Mouse (Mus musculus) liver, embryonic 11.5 days (tissue): ENCODE measurements around the gene Adgrg5. TPM values are rescaled to one million over a fixed set of nuclear protein-coding genes. Genes with fewer than 3 reads are reported as not detected.
A peak's percentile ranks its signal among the peaks of the same experiment; 100 is the strongest.

ENCODE experiments used
- ATAC-seq: fragments of 200-750 bp; cut with Nextera tagmentation; replicated peaks from 2 replicates; pipeline ENCODE4 v1.8.0; 2017; ENCODE audit warnings: moderate number of reproducible peaks, mild to moderate bottlenecking, moderate TSS enrichment, moderate library complexity; ENCODE audit not compliant: low FRiP score
- DNase-seq: peaks from one replicate; pipeline ENCODE4 v3.0.0-alpha.2; 2017; ENCODE audit warnings: low spot score
- H3K27ac ChIP-seq: fragments of 300-500 bp; sonication (generic); 2 replicates; pipeline ENCODE4 v1.5.1; 2014; ENCODE audit warnings: mild to moderate bottlenecking, low read depth, low read length, control low read depth
- H3K27me3 ChIP-seq: fragments of 300-500 bp; sonication (generic); replicated peaks from 2 replicates; pipeline ENCODE4 v1.6.1; 2014; ENCODE audit warnings: low read length, mixed read lengths; ENCODE audit not compliant: control insufficient read depth, insufficient read depth
- H3K36me3 ChIP-seq: fragments of 300-500 bp; sonication (generic); 2 replicates; pipeline ENCODE4 v1.6.1; 2014; ENCODE audit warnings: mild to moderate bottlenecking, low read length, moderate library complexity, mixed read lengths; ENCODE audit not compliant: control insufficient read depth, insufficient read depth
- H3K4me1 ChIP-seq: fragments of 300-500 bp; sonication (generic); replicated peaks from 2 replicates; pipeline ENCODE4 v1.6.1; 2014; ENCODE audit warnings: low read length, mixed read lengths; ENCODE audit not compliant: control insufficient read depth, insufficient read depth
- H3K4me2 ChIP-seq: fragments of 300-500 bp; sonication (generic); 2 replicates; pipeline ENCODE4 v1.6.1; 2014; ENCODE audit warnings: mild to moderate bottlenecking, control low read depth, moderate library complexity
- H3K4me3 ChIP-seq: fragments of 300-500 bp; sonication (generic); 2 replicates; pipeline ENCODE4 v1.5.1; 2014; ENCODE audit warnings: low read depth, low read length, control low read depth
- H3K9ac ChIP-seq: fragments of 300-500 bp; sonication (generic); 2 replicates; pipeline ENCODE4 v1.6.1; 2014; ENCODE audit warnings: low read depth, low read length, control low read depth
- H3K9me3 ChIP-seq: fragments of 300-500 bp; sonication (generic); 2 replicates; pipeline ENCODE4 v1.6.1; 2016; ENCODE audit warnings: low read length, inconsistent platforms, mixed read lengths; ENCODE audit not compliant: control insufficient read depth
- WGBS: fragments of 180-500 bp; shearing (Covaris S2); extraction: QIAGEN DNeasy Blood & Tissue Kit; methylation state at CpG from one replicate; pipeline ENCODE4 v1.1.7; 2014; 5-methylcytosine and 5-hydroxymethylcytosine counted together
- polyA plus RNA-seq: library from polyadenylated mRNA; unstranded; fragments of >200 nt; fragmentation: Nextera tagmentation; extraction: Ambion mirVana; gene quantifications from 2 replicates; pipeline ENCODE4 v1.2.1, GENCODE M21; 2014

Gene Adgrg5
- polyA plus RNA-seq, 1 experiment from 2014 or later, result 1.9 TPM

- 22% methylated on average over 4 of the region's 4 CpGs for WGBS
- Histone ChIP-seq H3K9ac (no peak overlapping the region), H3K27ac (no peak overlapping the region), H3K36me3 (no peaks in the 10 kb centered on the region), H3K4me3 (no peak overlapping the region), H3K4me2 (no peak overlapping the region), H3K9me3 (no peaks in the 10 kb centered on the region), H3K27me3 (no peaks in the 10 kb centered on the region), H3K4me1 (peaks cover 13% of the 10 kb centered on the region)
- DNase-seq, result peak; percentile 70
- peak; percentile 22; the same call in 1 of the 2 replicates for ATAC-seq
Measured at GRCm38 (mm10) chr8:94950046-94950445, 26.6 kb downstream of the Adgrg5 start.

GRCm38 (mm10) chr8:94950458-94950857 is 27.0 kb downstream of the Adgrg5 start:
- Histone ChIP-seq H3K27ac (no peak overlapping the region), H3K4me1 (peaks cover 15% of the 10 kb centered on the region), H3K27me3 (no peaks in the 10 kb centered on the region), H3K4me2 (no peak overlapping the region), H3K4me3 (no peak overlapping the region), H3K9me3 (no peaks in the 10 kb centered on the region), H3K36me3 (no peaks in the 10 kb centered on the region), H3K9ac (no peak overlapping the region)
- ATAC-seq (no peak), DNase-seq (no peak)
- WGBS, result 76% methylated on average over 5 of the region's 5 CpGs

- Histone ChIP-seq H3K4me3 (no peak overlapping the region), H3K9ac (no peak overlapping the region), H3K4me2 (no peak overlapping the region), H3K27ac (no peak overlapping the region), H3K9me3 (no peaks in the 10 kb centered on the region), H3K27me3 (no peaks in the 10 kb centered on the region), H3K36me3 (no peaks in the 10 kb centered on the region), H3K4me1 (peaks cover 19% of the 10 kb centered on the region)
- no peak for DNase-seq
- 75% methylated on average over 5 of the region's 5 CpGs for WGBS
- ATAC-seq, result no peak
Measured at GRCm38 (mm10) chr8:94952086-94952485, 28.6 kb downstream of the Adgrg5 start.

GRCm38 (mm10) chr8:94953624-94954367 is 30.3 kb downstream of the Adgrg5 start:
- no peak for DNase-seq

GRCm38 (mm10) chr8:94954368-94954737 is 30.9 kb downstream of the Adgrg5 start:
- Histone ChIP-seq H3K4me3 (no peak overlapping the region), H3K27ac (peak overlapping the region; percentile 78; the same call in 1 of the 2 replicates), H3K4me2 (peak overlapping the region; percentile 51; the same call in 1 of the 2 replicates), H3K4me1 (peaks cover 19% of the 10 kb centered on the region), H3K27me3 (no peaks in the 10 kb centered on the region), H3K36me3 (no peaks in the 10 kb centered on the region), H3K9ac (peak overlapping the region; percentile 25; the same call in 1 of the 2 replicates), H3K9me3 (no peaks in the 10 kb centered on the region)
- 79% methylated on average over 7 of the region's 7 CpGs for WGBS
- no peak for ATAC-seq
- no peak for DNase-seq

More at GRCm38 (mm10) chr8:94953624-94954367, 30.3 kb downstream of the Adgrg5 start:
- WGBS, result 49% methylated on average over 7 of the region's 7 CpGs
- no peaks in the 10 kb centered on the region for H3K9me3 ChIP-seq
- peaks cover 19% of the 10 kb centered on the region for H3K4me1 ChIP-seq
- peak; percentile 25; the same call in 1 of the 2 replicates for ATAC-seq
- H3K4me2 ChIP-seq, result peak overlapping the region; percentile 8; the same call in 1 of the 2 replicates
- H3K27me3 ChIP-seq, result no peaks in the 10 kb centered on the region
- H3K27ac ChIP-seq, result peak overlapping the region; percentile 78; the same call in 1 of the 2 replicates
- H3K4me3 ChIP-seq, result no peak overlapping the region
- no peaks in the 10 kb centered on the region for H3K36me3 ChIP-seq
- H3K9ac ChIP-seq, result peak overlapping the region; percentile 25; the same call in 1 of the 2 replicates

- Histone ChIP-seq H3K9ac (peak overlapping the region; percentile 64), H3K36me3 (no peaks in the 10 kb centered on the region), H3K4me3 (no peak overlapping the region), H3K27me3 (no peaks in the 10 kb centered on the region), H3K4me2 (peak overlapping the region; percentile 51), H3K4me1 (peaks cover 19% of the 10 kb centered on the region), H3K9me3 (no peaks in the 10 kb centered on the region), H3K27ac (peak overlapping the region; percentile 78)
- DNase-seq (no peak), ATAC-seq (peak; percentile 80)
- WGBS, result 11% methylated on average over 9 of the region's 9 CpGs
Measured at GRCm38 (mm10) chr8:94954921-94955758, 31.6 kb downstream of the Adgrg5 start.

- 86% methylated on average over 1 of the region's 1 CpGs for WGBS
- no peak overlapping the region for H3K4me3 ChIP-seq
- peak; percentile 28; the same call in 1 of the 2 replicates for ATAC-seq
- H3K9me3 ChIP-seq, result no peaks in the 10 kb centered on the region
- no peak overlapping the region for H3K4me2 ChIP-seq
- H3K4me1 ChIP-seq, result peaks cover 19% of the 10 kb centered on the region
- no peaks in the 10 kb centered on the region for H3K36me3 ChIP-seq
- H3K9ac ChIP-seq, result no peak overlapping the region
- no peaks in the 10 kb centered on the region for H3K27me3 ChIP-seq
- peak overlapping the region; percentile 78 for H3K27ac ChIP-seq
- DNase-seq, result no peak
Measured at GRCm38 (mm10) chr8:94956078-94956574, 32.6 kb downstream of the Adgrg5 start.

- peaks cover 31% of the 10 kb centered on the region for H3K4me1 ChIP-seq
- DNase-seq (no peak), ATAC-seq (no peak)
- no peak overlapping the region for H3K4me2 ChIP-seq
- H3K9me3 ChIP-seq, result no peaks in the 10 kb centered on the region
- no peak overlapping the region for H3K4me3 ChIP-seq
- no peaks in the 10 kb centered on the region for H3K36me3 ChIP-seq
- peak overlapping the region; percentile 97; the same call in 1 of the 2 replicates for H3K27ac ChIP-seq
- WGBS, result 76% methylated on average over 1 of the region's 1 CpGs
- H3K27me3 ChIP-seq, result no peaks in the 10 kb centered on the region
- H3K9ac ChIP-seq, result no peak overlapping the region
Measured at GRCm38 (mm10) chr8:94962201-94962600, 38.7 kb downstream of the Adgrg5 start.
